In the genomic region with DNA sequence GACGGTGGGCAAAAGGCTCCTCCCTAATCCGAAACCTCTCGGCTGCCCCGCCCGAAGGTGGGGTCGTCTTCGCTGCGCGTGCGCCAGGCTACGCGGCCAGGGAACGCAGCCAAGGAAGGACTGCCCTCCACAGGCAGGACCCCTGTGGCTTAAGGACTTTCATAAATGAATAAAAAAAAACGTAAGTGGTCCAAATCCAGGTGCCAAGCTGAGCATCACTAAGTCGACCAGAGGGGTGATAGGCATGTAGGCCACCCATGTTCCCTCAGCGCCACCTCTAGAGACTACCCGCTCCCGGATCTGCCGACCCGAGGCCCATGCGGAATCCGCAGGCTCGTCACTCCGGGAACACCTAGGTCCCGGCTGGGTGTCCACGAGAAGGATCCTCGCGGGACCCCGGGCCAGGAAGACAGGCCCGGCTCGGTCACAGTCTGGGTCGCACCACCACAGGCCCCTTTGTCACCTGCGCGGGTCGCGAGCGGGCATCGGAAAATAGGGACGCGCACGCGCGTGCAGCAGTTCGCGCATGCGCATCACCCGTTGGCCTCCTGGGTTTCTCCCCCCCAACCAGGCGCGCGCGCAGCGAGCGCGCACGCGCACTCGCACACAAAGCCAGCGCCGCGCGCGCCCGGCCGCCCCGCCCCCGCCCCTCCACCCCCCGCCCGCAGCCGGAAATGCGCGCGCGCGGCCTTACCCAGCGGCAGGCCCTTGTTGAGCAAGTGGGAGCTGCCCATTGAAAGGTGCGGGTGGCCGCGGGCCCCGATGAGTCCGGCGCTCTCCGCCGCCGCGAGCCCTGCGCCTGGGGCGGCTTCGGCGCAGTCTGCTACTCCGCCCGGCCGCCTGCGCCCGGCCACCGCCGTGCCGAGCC, we compare ENCODE assay signal across 8 mouse cellular contexts. TPM values are rescaled to one million over a fixed set of nuclear protein-coding genes. Genes with fewer than 3 reads are reported as not detected.
DNase-seq lines count a peak whose midpoint lies in the region; ATAC-seq and TF ChIP-seq lines count a peak whose summit lies in the region.

No protein-coding gene starts in this region.

- peaks cover 32% of the 10 kb centered on the region for H3K79me2 ChIP-seq in liver, adult 2 months (ENCODE audit: control insufficient read depth, insufficient read depth, low read length)
- H3K79me2 ChIP-seq in myocyte (ENCODE audit: control insufficient read depth, insufficient read depth) = peaks cover 49% of the 10 kb centered on the region

- H3K4me1 ChIP-seq in heart, embryonic 11.5 days (ENCODE audit: control insufficient read depth, insufficient read depth, low read length) = peaks cover 32% of the 10 kb centered on the region
- peaks cover 22% of the 10 kb centered on the region for H3K4me1 ChIP-seq in kidney, embryonic 16.5 days (ENCODE audit: insufficient read depth, low read length)
- peaks cover 22% of the 10 kb centered on the region for H3K4me1 ChIP-seq in liver, adult 2 months (ENCODE audit: control insufficient read depth, insufficient read depth, low read length)

- peak overlapping the region; percentile 94 for H3K27ac ChIP-seq in heart, embryonic 11.5 days (ENCODE audit: low read depth, low read length)
- peak overlapping the region; percentile 97 for H3K27ac ChIP-seq in kidney, embryonic 16.5 days (ENCODE audit: low read length)
- peak overlapping the region; percentile 90 for H3K27ac ChIP-seq in liver, adult 2 months (replicated peaks; ENCODE audit: insufficient read depth, low read depth, low read length)

- no peaks in the 10 kb centered on the region for H3K27me3 ChIP-seq in heart, embryonic 11.5 days (ENCODE audit: control insufficient read depth, insufficient read depth, low read length)
- no peaks in the 10 kb centered on the region for H3K27me3 ChIP-seq in kidney, embryonic 16.5 days (ENCODE audit: insufficient read depth, low read length)
- no peaks in the 10 kb centered on the region for H3K27me3 ChIP-seq in liver, adult 2 months (ENCODE audit: control insufficient read depth, insufficient read depth, low read length)
- no peaks in the 10 kb centered on the region for H3K27me3 ChIP-seq in myocyte (ENCODE audit: control insufficient read depth, insufficient read depth, insufficient read length)
- no peaks in the 10 kb centered on the region for H3K27me3 ChIP-seq in splenic B cell, adult 2 months (ENCODE audit: control insufficient read depth, insufficient read depth, low read length, poor library complexity, severe bottlenecking)

- peak; percentile 69 for ATAC-seq in erythroblast, adult 5-6 weeks (replicated peaks; ENCODE audit: low FRiP score, poor library complexity, severe bottlenecking)
- ATAC-seq in heart, embryonic 11.5 days (replicated peaks; ENCODE audit: insufficient number of reproducible peaks, low FRiP score, low TSS enrichment) = peak; percentile 64
- peak; percentile 37 for ATAC-seq in kidney, embryonic 16.5 days (ENCODE audit: low FRiP score, low TSS enrichment)

- no peaks in the 10 kb centered on the region for H3K9me3 ChIP-seq in heart, embryonic 11.5 days (replicated peaks; ENCODE audit: control insufficient read depth, low read length)
- no peaks in the 10 kb centered on the region for H3K9me3 ChIP-seq in kidney, embryonic 16.5 days (ENCODE audit: low read length)

- no peaks in the 10 kb centered on the region; the same call in 1 of the 2 replicates for H3K36me3 ChIP-seq in heart, embryonic 11.5 days (ENCODE audit: control insufficient read depth, insufficient read depth, low read length)
- H3K36me3 ChIP-seq in kidney, embryonic 16.5 days (ENCODE audit: insufficient read depth, low read length) = peaks cover 6% of the 10 kb centered on the region
- no peaks in the 10 kb centered on the region for H3K36me3 ChIP-seq in liver, adult 2 months (ENCODE audit: control insufficient read depth, insufficient read depth, low read length)
- peaks cover 2% of the 10 kb centered on the region for H3K36me3 ChIP-seq in myocyte (ENCODE audit: control insufficient read depth, insufficient read depth)
- peaks cover 1% of the 10 kb centered on the region; the same call in 1 of the 2 replicates for H3K36me3 ChIP-seq in splenic B cell, adult 2 months (ENCODE audit: control insufficient read depth, insufficient read depth, low read length, poor library complexity, severe bottlenecking)

- peak overlapping the region; percentile 81 for H3K4me2 ChIP-seq in heart, embryonic 11.5 days
- peak overlapping the region; percentile 89 for H3K4me2 ChIP-seq in kidney, embryonic 16.5 days (replicated peaks; ENCODE audit: low read depth, low read length)
- peak overlapping the region; percentile 74 for H3K4me2 ChIP-seq in myocyte (ENCODE audit: low read depth)

- WGBS in heart, embryonic 11.5 days (ENCODE audit: insufficient replicate concordance) = under 1% methylated on average over 81 of the region's 97 CpGs
- WGBS in kidney, embryonic 16.5 days = under 1% methylated on average over 76 of the region's 97 CpGs
- under 1% methylated on average over 93 of the region's 97 CpGs for WGBS in liver, adult 2 months

- peak overlapping the region; percentile 90 for H3ac ChIP-seq in myocyte (ENCODE audit: control insufficient read depth, insufficient read length)

- peak; percentile 89 to 93 for DNase-seq in B cell, adult 2 months
- DNase-seq in brain, adult 2 months (ENCODE audit: low read depth, low spot score) = peak; percentile 95
- DNase-seq in liver, adult 2 months (ENCODE audit: extremely low read depth, low read depth, low spot score) = peak; percentile 70
- DNase-seq in splenic B cell, adult 2 months (ENCODE audit: low read depth, low spot score) = peak; percentile 96

- no peak for TF ChIP-seq CTCF in liver, adult 2 months (IDR thresholded peaks at IDR 0.05; ENCODE audit: low read depth, low read length)

- peak overlapping the region; percentile 95 for H3K9ac ChIP-seq in heart, embryonic 11.5 days (ENCODE audit: low read depth, low read length)
- peak overlapping the region; percentile 96 for H3K9ac ChIP-seq in kidney, embryonic 16.5 days (replicated peaks; ENCODE audit: low read length)
- peak overlapping the region; percentile 95 for H3K9ac ChIP-seq in liver, adult 2 months (ENCODE audit: low read depth, low read length)

- TF ChIP-seq POLR2A in liver, adult 2 months (IDR thresholded peaks at IDR 0.05; ENCODE audit: extremely low read depth, insufficient read depth, low read length) = peak; percentile 39; the same call in 1 of the 2 replicates
- TF ChIP-seq POLR2A in myocyte (IDR thresholded peaks at IDR 0.05; ENCODE audit: insufficient read length, low read depth) = peak; percentile 62

- peak overlapping the region; percentile 92 for H3K4me3 ChIP-seq in heart, embryonic 11.5 days (ENCODE audit: low read depth, low read length)
- H3K4me3 ChIP-seq in kidney, embryonic 16.5 days (ENCODE audit: low read length) = peak overlapping the region; percentile 92
- peak overlapping the region; percentile 95 for H3K4me3 ChIP-seq in liver, adult 2 months (ENCODE audit: insufficient read depth, low read depth, low read length)
- H3K4me3 ChIP-seq in myocyte = peak overlapping the region; percentile 85

TF ChIP-seq in myocyte, 11 proteins besides CTCF, POLR2A, EP300 and RAD21:
- peak in 1 of 3 experiments; percentile 38 for TF ChIP-seq MYOD1 (IDR thresholded peaks at IDR 0.05; ENCODE audit: control insufficient read depth in 1 of 3, insufficient read length in 2 of 3, low read depth in 2 of 3)
- TF ChIP-seq POLR2AphosphoS2 (IDR thresholded peaks at IDR 0.05; ENCODE audit: insufficient read length, low read depth) = peak; percentile 79
- TF ChIP-seq E2F4 (IDR thresholded peaks at IDR 0.05; ENCODE audit: insufficient read depth) = no peak
- TF ChIP-seq MAX (IDR thresholded peaks at IDR 0.05; ENCODE audit: low read depth) = no peak
- TF ChIP-seq REST (IDR thresholded peaks at IDR 0.05; ENCODE audit: insufficient read depth, insufficient read length) = no peak
- no peak for TF ChIP-seq SRF (IDR thresholded peaks at IDR 0.05; ENCODE audit: control insufficient read depth, insufficient read length, low read depth)
- TF ChIP-seq USF1 (IDR thresholded peaks at IDR 0.05; ENCODE audit: low read depth) = no peak
- peak in 1 of 3 experiments; percentile 38 for TF ChIP-seq MYOG (IDR thresholded peaks at IDR 0.05; ENCODE audit: control insufficient read depth in 1 of 3, insufficient read depth in 1 of 3, insufficient read length in 2 of 3, low read depth in 2 of 3)
- no peak for TF ChIP-seq TCF3 (IDR thresholded peaks at IDR 0.05; ENCODE audit: insufficient read length, low read depth)
- no peak for TF ChIP-seq CEBPB (IDR thresholded peaks at IDR 0.05; ENCODE audit: insufficient read depth, poor library complexity, severe bottlenecking)
- no peak for TF ChIP-seq TCF12 (IDR thresholded peaks at IDR 0.05; ENCODE audit: insufficient read depth, poor library complexity, severe bottlenecking)

RNA-seq across cellular contexts. Expression of gene Ctbp1, which starts 0.5 kb away (rescaled TPM):
- total RNA-seq in erythroblast, adult 5-6 weeks (2015; ENCODE audit: low replicate concordance) = 54.0 and 58.3 TPM in 2 replicates
- total RNA-seq in erythroblast, adult 5-6 weeks (2017; ENCODE audit: low replicate concordance) = 55.8 and 90.1 TPM in 2 replicates
- polyA plus RNA-seq in heart, embryonic 11.5 days (2014; fragmentation: Nextera tagmentation; extraction: Ambion mirVana) = 232 and 274 TPM in 2 replicates
- polyA plus RNA-seq in kidney, embryonic 16.5 days (2015; fragmentation: Nextera tagmentation; extraction: Ambion mirVana) = 312 and 350 TPM in 2 replicates
- 26.1 and 29.1 TPM in 2 replicates for total RNA-seq in liver, adult 2 months (2014; rRNA removed)
- polyA plus RNA-seq in liver, adult 2 months (2012; rRNA removed) = 89.9 and 97.6 TPM in 2 replicates
- 231 TPM for polyA plus RNA-seq in myocyte (2012; fragmentation: generic; extraction: Trizol)

RNA-seq across cellular contexts. Expression of gene Spon2, which starts 56.1 kb away (rescaled TPM):
- 4.0 TPM in 1 of 2 replicates, not detected in the other for total RNA-seq in erythroblast, adult 5-6 weeks (2015; ENCODE audit: low replicate concordance)
- 3.0 TPM in 1 of 2 replicates, not detected in the other for total RNA-seq in erythroblast, adult 5-6 weeks (2017; ENCODE audit: low replicate concordance)
- 43.9 and 51.6 TPM in 2 replicates for polyA plus RNA-seq in heart, embryonic 11.5 days (2014; fragmentation: Nextera tagmentation; extraction: Ambion mirVana)
- 7.9 and 10.9 TPM in 2 replicates for polyA plus RNA-seq in kidney, embryonic 16.5 days (2015; fragmentation: Nextera tagmentation; extraction: Ambion mirVana)
- 1.2 and 2.4 TPM in 2 replicates for total RNA-seq in liver, adult 2 months (2014; rRNA removed)
- 5.3 and 11.1 TPM in 2 replicates for polyA plus RNA-seq in liver, adult 2 months (2012; rRNA removed)
- polyA plus RNA-seq in myocyte (2012; fragmentation: generic; extraction: Trizol) = 5.5 TPM

Comparison
In these comparisons a context has a peak if more than half of its experiments do, and no peak if none do; other contexts are left out.
1. Peak in every context shown above with its lines: DNase-seq, ATAC-seq, H3K4me3 ChIP-seq and H3K27ac ChIP-seq.